Mouse (Mus musculus): ENCODE results near the gene Nhp2. TPM values are rescaled to one million over a fixed set of nuclear protein-coding genes. Genes with fewer than 3 reads are reported as not detected.
A peak's percentile ranks its signal among the peaks of the same experiment; 100 is the strongest.
"Not testable (repeated sequence)": the region's sequence is repeated elsewhere in the genome, so short reads cannot be mapped to it uniquely, and the experiment has no call there.

Nhp2 gene
- total RNA-seq, 2 experiments from 2014 or later = 141 to 285 TPM

DNA sequence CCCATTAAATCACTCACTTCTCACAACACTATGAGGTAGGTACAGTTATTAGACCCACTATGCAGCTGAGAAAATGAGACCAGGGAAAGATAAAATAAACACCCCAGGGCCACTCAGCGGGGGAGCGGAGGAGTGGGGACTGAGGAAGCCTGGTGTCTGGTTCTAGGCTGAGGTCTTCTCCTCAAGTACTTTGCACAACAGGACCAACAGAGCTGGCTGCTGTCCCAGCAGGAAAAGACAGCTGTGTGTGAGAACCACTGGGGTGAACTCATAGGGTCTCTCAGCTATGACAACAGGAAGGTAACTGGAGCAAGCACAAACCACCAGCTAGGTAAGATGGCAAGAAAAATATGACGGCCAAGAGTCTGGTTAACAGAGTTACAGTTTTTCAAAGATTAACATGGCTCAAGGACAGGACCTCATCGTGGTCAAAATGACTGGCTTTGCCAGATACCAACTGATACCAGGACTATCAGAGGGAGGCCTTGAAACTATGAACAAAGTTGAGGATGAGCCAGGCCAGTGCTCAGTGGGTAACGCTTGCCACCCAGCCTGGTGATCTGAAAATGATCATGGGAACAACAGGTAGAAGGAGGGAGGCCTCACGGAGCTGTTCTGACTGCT is 12.7 kb downstream of the Nhp2 start:
- ATAC-seq (replicated peaks; ENCODE audit: low FRiP score, low TSS enrichment, poor library complexity, severe bottlenecking) = no peak

- not testable (repeated sequence) for ATAC-seq (replicated peaks; ENCODE audit: low FRiP score, low TSS enrichment, poor library complexity, severe bottlenecking)
These were observed 13.7 kb downstream of the Nhp2 start for GRCm38 (mm10) chr11:51633200-51633599.

GRCm38 (mm10) chr11:51633721-51634120 is 14.2 kb downstream of the Nhp2 start:
- ATAC-seq (replicated peaks; ENCODE audit: low FRiP score, low TSS enrichment, poor library complexity, severe bottlenecking) = no peak

DNA sequence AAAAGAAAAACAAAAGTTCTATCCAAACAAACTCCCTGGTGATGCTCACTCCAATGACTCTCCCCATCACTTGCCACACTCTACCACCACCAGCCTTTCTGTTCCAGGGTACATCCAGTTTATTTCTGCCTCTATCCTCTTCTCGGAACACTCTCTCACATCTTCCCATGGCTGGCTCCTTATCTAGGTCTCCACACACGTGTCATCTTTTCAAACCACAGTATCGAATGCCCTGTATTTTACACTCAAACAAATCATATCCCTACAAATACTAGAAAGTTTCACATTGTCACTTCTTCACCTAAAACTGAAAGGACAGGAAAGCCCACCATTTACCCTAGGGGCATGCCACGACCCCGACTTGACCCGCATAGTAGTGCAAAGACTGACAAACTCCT is 15.6 kb downstream of the Nhp2 start:
- ATAC-seq (replicated peaks; ENCODE audit: low FRiP score, low TSS enrichment, poor library complexity, severe bottlenecking) = peak; percentile 23; the same call in 1 of the 2 replicates

DNA sequence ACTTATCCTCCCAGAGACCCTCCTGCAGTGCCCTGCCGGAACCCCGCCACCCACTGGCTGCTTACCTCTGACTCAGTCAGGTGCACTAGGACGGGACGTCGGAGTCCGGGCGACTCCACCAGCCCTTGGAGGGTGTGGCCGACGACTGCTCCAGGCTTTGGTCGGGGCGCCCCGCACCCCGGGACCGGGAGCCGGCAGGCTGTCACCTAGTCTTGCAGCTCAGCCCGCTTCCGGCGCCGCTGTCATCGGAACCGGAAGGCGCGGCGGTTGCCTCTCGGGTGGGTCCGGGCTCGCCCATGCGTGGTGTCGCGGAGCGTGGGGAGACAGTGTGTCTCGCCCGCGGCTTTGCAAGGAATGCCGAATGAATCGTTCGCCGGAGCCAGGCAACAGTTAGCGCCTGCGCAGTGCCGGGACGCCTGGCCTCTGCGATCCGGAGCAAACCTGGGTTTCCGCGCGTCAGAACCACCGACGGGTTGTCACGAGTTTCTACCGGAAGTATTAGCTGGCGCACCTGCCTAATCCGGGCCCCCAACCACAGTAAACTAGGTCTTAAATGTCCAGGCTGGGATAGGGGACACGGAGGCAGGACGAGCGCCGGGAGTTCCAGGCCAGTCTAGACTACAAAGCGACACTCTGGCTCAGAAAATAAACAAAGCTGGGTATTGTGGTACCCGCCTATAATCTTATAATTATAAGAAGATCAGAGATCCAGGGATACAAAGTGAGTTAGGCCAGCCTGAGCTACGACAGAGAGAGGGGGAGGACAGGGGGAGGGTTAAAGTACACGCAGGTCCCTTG is 16.2 kb downstream of the Nhp2 start, which contains the start of gene Rmnd5b:
TSS of gene Rmnd5b (minus strand) at position 372 of the 798 bp plus-strand sequence.
- ATAC-seq (replicated peaks; ENCODE audit: low FRiP score, low TSS enrichment, poor library complexity, severe bottlenecking) = peak; percentile 61

- peak; percentile 70 for ATAC-seq (replicated peaks; ENCODE audit: low FRiP score, low TSS enrichment, poor library complexity, severe bottlenecking)
These were observed 16.8 kb downstream of the Nhp2 start for GRCm38 (mm10) chr11:51636323-51636684.

DNA sequence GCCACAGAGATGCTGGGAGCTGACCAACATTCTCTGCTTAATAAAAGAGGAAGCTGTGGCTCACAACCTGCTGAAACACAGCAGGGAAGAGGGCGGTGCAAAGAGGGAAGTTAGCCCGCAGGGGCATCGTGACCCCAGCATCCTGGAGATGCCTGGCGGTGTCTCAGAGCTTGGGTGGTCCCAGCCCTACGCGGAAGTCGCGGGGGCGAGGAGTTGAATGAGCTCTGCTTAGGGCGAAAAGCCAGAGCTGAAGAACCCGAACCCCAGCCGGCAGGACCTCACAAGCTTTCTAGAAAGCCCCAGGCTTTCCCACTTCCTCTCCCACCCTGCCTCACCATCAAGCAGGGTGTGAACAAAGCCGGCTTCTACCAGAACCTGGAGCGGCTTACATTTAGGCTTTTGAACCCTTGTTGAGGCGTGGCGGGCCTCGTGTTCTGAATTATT is 18.5 kb downstream of the Nhp2 start:
- no peak; the same call in 1 of the 2 replicates for ATAC-seq (replicated peaks; ENCODE audit: low FRiP score, low TSS enrichment, poor library complexity, severe bottlenecking)

- no peak for ATAC-seq (replicated peaks; ENCODE audit: low FRiP score, low TSS enrichment, poor library complexity, severe bottlenecking)
These were observed 19.0 kb downstream of the Nhp2 start for GRCm38 (mm10) chr11:51638497-51638896.

DNA sequence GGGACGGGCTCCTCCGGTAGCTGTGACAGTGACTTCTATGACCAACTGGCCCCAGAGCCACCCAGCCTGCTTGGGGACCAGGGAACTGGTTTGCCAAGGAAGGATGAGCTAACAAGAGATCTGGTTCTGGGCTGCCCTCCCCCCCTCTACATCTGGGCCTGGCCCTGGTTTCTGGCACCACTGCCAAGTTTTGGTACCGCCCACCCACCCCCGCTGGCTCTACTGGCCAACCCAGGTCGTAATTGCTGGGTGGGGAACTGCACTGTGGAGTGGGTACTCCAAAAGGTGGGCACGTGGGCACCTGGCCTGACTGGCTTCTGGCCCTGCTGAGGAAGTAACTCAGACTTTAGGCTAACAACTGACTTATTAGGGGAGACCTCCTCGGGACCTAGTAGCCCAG is 21.2 kb downstream of the Nhp2 start:
- ATAC-seq (replicated peaks; ENCODE audit: low FRiP score, low TSS enrichment, poor library complexity, severe bottlenecking) = no peak

DNA sequence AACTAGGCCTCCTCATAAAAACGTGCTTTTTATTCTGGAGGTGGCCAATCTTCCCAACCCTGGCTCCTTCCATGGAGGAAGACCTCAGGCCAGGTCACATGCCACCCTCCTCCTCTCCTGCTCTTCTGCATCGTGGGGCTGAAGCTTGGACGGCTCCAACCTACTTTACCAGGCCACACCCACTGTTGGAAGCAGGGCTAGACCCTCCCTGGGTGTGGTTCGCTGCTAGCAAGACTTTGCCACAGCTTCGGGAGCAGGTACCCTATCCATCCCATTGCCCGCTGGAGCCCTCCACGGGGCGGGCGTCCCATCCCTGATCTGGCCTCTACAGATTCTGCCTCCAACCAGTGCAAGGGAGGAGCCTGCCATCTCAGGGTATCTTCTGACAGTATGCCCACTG is 23.7 kb downstream of the Nhp2 start:
- 0 out of 2 replicates have a peak, but pooled peaks have one; percentile 15 for ATAC-seq (replicated peaks; ENCODE audit: low FRiP score, low TSS enrichment, poor library complexity, severe bottlenecking)

GRCm38 (mm10) chr11:51643761-51644160 is 24.2 kb downstream of the Nhp2 start:
- no peak for ATAC-seq (replicated peaks; ENCODE audit: low FRiP score, low TSS enrichment, poor library complexity, severe bottlenecking)

DNA sequence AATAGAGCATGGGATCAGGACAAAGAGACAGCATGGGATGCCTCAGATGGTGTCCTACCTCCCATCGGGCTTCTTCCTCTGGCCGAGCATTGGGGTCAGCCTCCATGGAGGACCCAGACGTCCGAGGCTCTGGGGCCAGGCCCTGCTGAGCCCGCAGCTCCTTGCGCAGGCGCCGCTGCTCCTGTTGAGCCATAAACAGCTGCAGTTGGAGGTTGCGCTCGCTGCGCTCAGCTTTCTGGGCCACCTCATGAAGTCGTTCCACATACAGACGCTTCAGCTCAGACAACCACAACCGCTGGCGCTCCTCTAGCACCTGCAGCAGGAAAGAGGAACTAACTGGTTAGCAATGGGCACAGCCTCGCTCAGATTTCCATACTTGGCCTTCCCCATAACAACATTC is 24.7 kb downstream of the Nhp2 start:
- no peak for ATAC-seq (replicated peaks; ENCODE audit: low FRiP score, low TSS enrichment, poor library complexity, severe bottlenecking)

GRCm38 (mm10) chr11:51645293-51645692 is 25.8 kb downstream of the Nhp2 start:
- ATAC-seq (replicated peaks; ENCODE audit: low FRiP score, low TSS enrichment, poor library complexity, severe bottlenecking) = no peak

GRCm38 (mm10) chr11:51646245-51646644 is 26.7 kb downstream of the Nhp2 start:
- no peak for ATAC-seq (replicated peaks; ENCODE audit: low FRiP score, low TSS enrichment, poor library complexity, severe bottlenecking)

GRCm38 (mm10) chr11:51646751-51647667 is 27.5 kb downstream of the Nhp2 start:
- ATAC-seq (replicated peaks; ENCODE audit: low FRiP score, low TSS enrichment, poor library complexity, severe bottlenecking) = peak; percentile 30; the same call in 1 of the 2 replicates

DNA sequence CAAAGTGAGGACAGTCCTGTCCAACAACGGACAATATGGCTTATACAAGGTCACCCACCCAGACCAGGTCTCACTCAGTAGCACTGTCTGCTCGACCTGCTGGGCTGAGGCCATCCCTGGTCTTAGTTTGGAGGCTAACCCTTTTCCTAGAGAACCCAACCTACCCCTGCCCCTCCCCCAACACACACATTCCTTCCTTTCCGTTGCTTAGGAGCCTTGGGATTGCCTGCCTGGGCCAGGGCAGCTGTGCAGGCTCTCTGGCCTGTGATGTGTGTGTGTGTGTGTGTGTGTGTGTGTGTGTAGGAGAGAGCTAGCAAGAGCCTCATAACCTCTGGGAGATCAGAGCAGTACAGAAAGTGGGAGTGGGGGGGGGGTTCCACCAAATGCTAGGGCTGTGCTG is 29.0 kb downstream of the Nhp2 start:
- no peak for ATAC-seq (replicated peaks; ENCODE audit: low FRiP score, low TSS enrichment, poor library complexity, severe bottlenecking)

- ATAC-seq (replicated peaks; ENCODE audit: low FRiP score, low TSS enrichment, poor library complexity, severe bottlenecking) = no peak
These were observed 29.8 kb downstream of the Nhp2 start for GRCm38 (mm10) chr11:51649111-51649888.

GRCm38 (mm10) chr11:51649889-51650199 is 30.3 kb downstream of the Nhp2 start:
- ATAC-seq (replicated peaks; ENCODE audit: low FRiP score, low TSS enrichment, poor library complexity, severe bottlenecking) = no peak

GRCm38 (mm10) chr11:51650261-51650660 is 30.7 kb downstream of the Nhp2 start:
- peak; percentile 18; the same call in 1 of the 2 replicates for ATAC-seq (replicated peaks; ENCODE audit: low FRiP score, low TSS enrichment, poor library complexity, severe bottlenecking)

Data from megakaryocyte-erythroid progenitor cell, adult 5-6 weeks (primary cell).